Mouse (Mus musculus) inflammation-experienced regulatory T-cells, adult 6 months (primary cell): ENCODE data around the gene 9930111J21Rik2. TPM values are rescaled to one million over a fixed set of nuclear protein-coding genes. Genes with fewer than 3 reads are reported as not detected.

Experiments used
- polyA plus RNA-seq, 3 experiments: library from polyadenylated mRNA; unstranded; fragments of 100-300 nt; shearing (Covaris generic); gene quantifications; one replicate each; pipeline ENCODE4 v1.2.1; 2017

Gene 9930111J21Rik2
- polyA plus RNA-seq, 3 experiments from 2014 or later, result 118 to 148 (median 136) TPM

Other genes starting within 250 kb of the 9930111J21Rik2 start
- 1 to 10 TPM; 2.5 to 4.6 (median 3.3) TPM for gene Trim41, start 233.9 kb downstream of the 9930111J21Rik2 start, polyA plus RNA-seq
- 1 to 10 TPM in 2 of 3 experiments, under 1 TPM in 1; 0.58 to 2.1 (median 1.1) TPM for gene Trim7, start 225.1 kb downstream of the 9930111J21Rik2 start, polyA plus RNA-seq
- gene Gm12184, start 224.6 kb downstream of the 9930111J21Rik2 start, polyA plus RNA-seq, result 1 to 10 TPM; 1.3 to 2.8 (median 2.5) TPM
- gene Irgm1, start 179.6 kb downstream of the 9930111J21Rik2 start, polyA plus RNA-seq, result 100 to 1,000 TPM; 172 to 210 (median 188) TPM
- under 1 TPM; 0.22 to 0.59 (median 0.56) TPM for gene Gm5431, start 149.0 kb downstream of the 9930111J21Rik2 start, polyA plus RNA-seq
- gene Psme2b, start 105.1 kb downstream of the 9930111J21Rik2 start, polyA plus RNA-seq, result 100 to 1,000 TPM; 181 to 259 (median 225) TPM
- under 1 TPM; 0.40 to 0.94 (median 0.52) TPM for gene Olfr56, start 72.4 kb downstream of the 9930111J21Rik2 start, polyA plus RNA-seq
- gene 9930111J21Rik1, start 71.8 kb downstream of the 9930111J21Rik2 start, polyA plus RNA-seq, result 100 to 1,000 TPM; 121 to 163 (median 155) TPM
- gene Gm12185, start 59.0 kb downstream of the 9930111J21Rik2 start, polyA plus RNA-seq, result 1 to 10 TPM; 3.0 to 8.4 (median 5.0) TPM
- gene Tgtp1, start 57.1 kb downstream of the 9930111J21Rik2 start, polyA plus RNA-seq, result 100 to 1,000 TPM; 207 to 408 (median 255) TPM
- gene Tgtp2, start 13.0 kb upstream of the 9930111J21Rik2 start, polyA plus RNA-seq, result 100 to 1,000 TPM; 344 to 542 (median 352) TPM
- 100 to 1,000 TPM; 364 to 477 (median 416) TPM for gene Ifi47, start 25.3 kb upstream of the 9930111J21Rik2 start, polyA plus RNA-seq
- under 1 TPM in 2 of 3 experiments, not detected in 1; 0.67 to 0.74 TPM for gene Olfr1396, start 63.6 kb upstream of the 9930111J21Rik2 start, polyA plus RNA-seq
- not detected for gene Olfr1395, start 91.0 kb upstream of the 9930111J21Rik2 start, polyA plus RNA-seq
- not detected for gene Olfr1394, start 103.1 kb upstream of the 9930111J21Rik2 start, polyA plus RNA-seq
- gene Btnl9, start 135.9 kb upstream of the 9930111J21Rik2 start, polyA plus RNA-seq, result under 1 TPM in 1 of 3 experiments, not detected in 2; 0.39 TPM
- 10 to 100 TPM; 43.8 to 49.9 (median 49.6) TPM for gene Zfp62, start 152.1 kb upstream of the 9930111J21Rik2 start, polyA plus RNA-seq
- 10 to 100 TPM; 62.3 to 88.6 (median 70.5) TPM for gene Mgat1, start 192.9 kb upstream of the 9930111J21Rik2 start, polyA plus RNA-seq
- not detected for gene Olfr1393, start 227.1 kb upstream of the 9930111J21Rik2 start, polyA plus RNA-seq
- not detected for gene Olfr1392, start 234.0 kb upstream of the 9930111J21Rik2 start, polyA plus RNA-seq